Mouse (Mus musculus) myocyte (in vitro differentiated cells): ENCODE results near the gene Camk1g.

Experiments
- MYOD1 ChIP-seq, 3 experiments: IDR thresholded peaks; one replicate each; pipeline ENCODE4 v1.6.1; 2011; ENCODE audit warnings: control low read depth in 2 of 3, low read depth in 2 of 3, mild to moderate bottlenecking in 2 of 3, moderate library complexity in 1 of 3; ENCODE audit not compliant: insufficient read length in 2 of 3, control insufficient read depth in 1 of 3
- POLR2A ChIP-seq: IDR thresholded peaks from one replicate; pipeline ENCODE4 v1.6.1; 2011; ENCODE audit warnings: low read depth, mild to moderate bottlenecking, control low read depth, moderate library complexity; ENCODE audit not compliant: insufficient read length
- TCF12 ChIP-seq: IDR thresholded peaks from one replicate; pipeline ENCODE4 v1.6.1; 2011; ENCODE audit warnings: mild to moderate bottlenecking, control low read depth; ENCODE audit not compliant: poor library complexity, insufficient read depth, severe bottlenecking

GRCm38 (mm10) chr1:193387241-193387640, 17.1 kb upstream of the Camk1g start:
- no peak for TF ChIP-seq POLR2A
- no peak for TF ChIP-seq MYOD1 (IDR thresholded peaks at IDR 0.05; ENCODE audit: control insufficient read depth in 1 of 3, insufficient read length in 2 of 3, low read depth in 2 of 3)
- no peak for TF ChIP-seq TCF12
